23 mouse cellular contexts compared by ENCODE assay signal in genomic region chr19:7218753-7219152, GRCm38 (mm10). TPM values are rescaled to one million over a fixed set of nuclear protein-coding genes. Genes with fewer than 3 reads are reported as not detected.
"Had no signal": no experiment of that assay in that cellular context is flagged by ENCODE, and none has a peak within 500 bp of the region (broad histone marks: within the 10 kb centered on the region; RNA-seq: fewer than 3 reads in every experiment).

No protein-coding gene starts in this region.

- H3K4me3 ChIP-seq: layer of hippocampus, adult 2 months had no signal

- H3K27me3 ChIP-seq: intestine, embryonic 15.5 days; limb, embryonic 15.5 days; lung, embryonic 15.5 days; midbrain, embryonic 12.5 days; neural tube, embryonic 13.5 days; stomach, embryonic 15.5 days had no signal

- H3K9ac ChIP-seq: intestine, embryonic 15.5 days; limb, embryonic 15.5 days; lung, embryonic 15.5 days; midbrain, embryonic 12.5 days; neural tube, embryonic 13.5 days; stomach, embryonic 15.5 days had no signal

- H3K9me3 ChIP-seq: intestine, embryonic 15.5 days; limb, embryonic 15.5 days; lung, embryonic 15.5 days; midbrain, embryonic 12.5 days; neural tube, embryonic 13.5 days; stomach, embryonic 15.5 days had no signal

- H3K27ac ChIP-seq: intestine, embryonic 15.5 days; kidney, postnatal 0 days; layer of hippocampus, adult 2 months; limb, embryonic 15.5 days; lung, embryonic 15.5 days; midbrain, embryonic 12.5 days; neural tube, embryonic 13.5 days; stomach, embryonic 15.5 days had no signal

- ATAC-seq: intestine, embryonic 15.5 days; midbrain, embryonic 16.5 days had no signal

- DNase-seq: kidney, adult 18-20 months; kidney, adult 9 months; layer of hippocampus, adult 9-11 months; layer of hippocampus, postnatal 36 days; lung, adult 18-20 months; lung, postnatal 10 days; lung, postnatal 36 days; retina, postnatal 1 day; right cerebral cortex, postnatal 25 days; spleen, adult 18-20 months; thymus, adult 2 months; thymus, postnatal 14 days; thymus, postnatal 4 days had no signal

RNA-seq across cellular contexts. Expression of gene Rcor2, which starts 48.4 kb away (rescaled TPM):
- total RNA-seq: monocyte, adult 5-6 weeks had no signal
